Mouse (Mus musculus): ENCODE results near the gene Map7d3.

GRCm38 (mm10) chrX:56753317-56754289 is 68.5 kb downstream of the Map7d3 start:
- TF ChIP-seq GATA1 (IDR thresholded peaks at IDR 0.05; ENCODE audit: low read length): no peak
- no peak for TF ChIP-seq TAL1 (IDR thresholded peaks at IDR 0.05; ENCODE audit: low read length)

Measured in erythroblast, embryonic 14.5 days (primary cell).